Mouse (Mus musculus) stomach, embryonic 15.5 days (tissue): ENCODE results near the gene Klhl28. TPM values are rescaled to one million over a fixed set of nuclear protein-coding genes. Genes with fewer than 3 reads are reported as not detected.

ENCODE experiments used
- ATAC-seq: fragments of 200-750 bp; cut with Nextera tagmentation; 2 replicates; pipeline ENCODE4 v1.8.0; 2017; ENCODE audit warnings: low read depth, moderate number of reproducible peaks, moderate TSS enrichment; ENCODE audit not compliant: insufficient read depth, low FRiP score
- H3K27ac ChIP-seq: fragments of 300-500 bp; sonication (generic); 2 replicates; pipeline ENCODE4 v1.5.1; 2015; ENCODE audit warnings: mild to moderate bottlenecking, inconsistent platforms
- H3K27me3 ChIP-seq: fragments of 300-500 bp; sonication (generic); replicated peaks from 2 replicates; pipeline ENCODE4 v1.6.1; 2015; ENCODE audit warnings: inconsistent platforms
- H3K36me3 ChIP-seq: fragments of 300-500 bp; sonication (generic); 2 replicates; pipeline ENCODE4 v1.6.1; 2015; ENCODE audit warnings: inconsistent platforms
- H3K4me1 ChIP-seq: fragments of 300-500 bp; sonication (generic); 2 replicates; pipeline ENCODE4 v1.6.1; 2015; ENCODE audit warnings: inconsistent platforms
- H3K4me2 ChIP-seq: fragments of 300-500 bp; sonication (generic); 2 replicates; pipeline ENCODE4 v1.6.1; 2015; ENCODE audit warnings: mild to moderate bottlenecking, inconsistent platforms
- H3K4me3 ChIP-seq: fragments of 300-500 bp; sonication (generic); replicated peaks from 2 replicates; pipeline ENCODE4 v1.5.1; 2015; ENCODE audit warnings: inconsistent platforms
- H3K9ac ChIP-seq: fragments of 300-500 bp; sonication (generic); 2 replicates; pipeline ENCODE4 v1.6.1; 2015; ENCODE audit warnings: inconsistent platforms
- H3K9me3 ChIP-seq: fragments of 300-500 bp; sonication (generic); 2 replicates; pipeline ENCODE4 v1.6.1; 2016; ENCODE audit warnings: inconsistent platforms
- WGBS: fragments of 180-500 bp; shearing (Covaris S2); methylation state at CpG from one replicate; pipeline ENCODE4 v1.1.7; 2015; 5-methylcytosine and 5-hydroxymethylcytosine counted together
- polyA plus RNA-seq: library from polyadenylated mRNA; unstranded; fragments of >200 nt; fragmentation: Nextera tagmentation; extraction: Ambion mirVana; gene quantifications from 2 replicates; pipeline ENCODE4 v1.2.1, GENCODE M21; 2015

Klhl28 gene
- polyA plus RNA-seq, result 10.1 and 11.4 TPM in 2 replicates

GRCm38 (mm10) chr12:64965124-64966026 lies at the start of gene Klhl28, which contains the start of gene Togaram1:
Gene Klhl28 (minus strand): TSS chr12:64965534.
Gene Togaram1 (plus strand): TSS chr12:64965804.
- Histone ChIP-seq H3K4me3 (peak within 1 kb of the TSS; percentile 73), H3K9me3 (no peaks in the 10 kb centered on the region), H3K4me1 (peaks cover 2% of the 10 kb centered on the region; the same call in 1 of the 2 replicates), H3K9ac (peak within 1 kb of the TSS; percentile 92), H3K27me3 (no peaks in the 10 kb centered on the region), H3K27ac (peak within 1 kb of the TSS; percentile 89), H3K4me2 (peak within 1 kb of the TSS; percentile 77), H3K36me3 (no peaks in the 10 kb centered on the region)
- ATAC-seq, result peak; percentile 100
- under 1% methylated on average over 45 of the region's 45 CpGs for WGBS

DNA sequence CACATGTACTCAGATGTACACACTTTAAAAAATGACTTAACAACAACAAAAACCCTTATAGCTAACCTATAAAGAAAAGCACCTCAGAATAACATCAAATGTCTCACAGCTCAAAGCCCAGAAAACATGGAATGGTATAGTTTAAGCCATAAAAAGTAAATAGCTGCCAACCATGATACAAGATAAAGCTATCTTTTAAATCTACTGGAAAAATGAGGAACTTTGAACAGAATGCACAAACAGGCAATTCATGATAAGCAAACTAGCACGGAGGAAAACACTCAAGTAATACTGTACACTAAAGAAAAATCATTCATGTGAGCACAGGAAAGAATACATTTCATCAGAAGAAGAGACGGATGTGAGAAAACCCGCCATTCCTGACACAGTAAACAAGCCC lies 42.4 kb upstream of the Klhl28 start:
- no peak overlapping the region for H3K9ac ChIP-seq
- H3K9me3 ChIP-seq, result no peaks in the 10 kb centered on the region
- H3K27ac ChIP-seq, result no peak overlapping the region
- ATAC-seq, result no peak
- H3K4me3 ChIP-seq, result no peak overlapping the region
- no peaks in the 10 kb centered on the region for H3K4me1 ChIP-seq
- H3K4me2 ChIP-seq, result no peak overlapping the region
- H3K27me3 ChIP-seq, result no peaks in the 10 kb centered on the region
- H3K36me3 ChIP-seq, result peaks cover 15% of the 10 kb centered on the region; the same call in 1 of the 2 replicates
- 83% methylated on average over 3 of the region's 3 CpGs for WGBS

GRCm38 (mm10) chr12:64977518-64977917 lies 12.2 kb upstream of the Klhl28 start:
- H3K4me2 ChIP-seq, result no peak overlapping the region
- no peaks in the 10 kb centered on the region for H3K9me3 ChIP-seq
- H3K27ac ChIP-seq, result no peak overlapping the region
- no peaks in the 10 kb centered on the region for H3K4me1 ChIP-seq
- peaks cover 11% of the 10 kb centered on the region; the same call in 1 of the 2 replicates for H3K36me3 ChIP-seq
- no peak overlapping the region for H3K9ac ChIP-seq
- 94% methylated on average over 1 of the region's 1 CpGs for WGBS
- no peak overlapping the region for H3K4me3 ChIP-seq
- no peak for ATAC-seq
- H3K27me3 ChIP-seq, result no peaks in the 10 kb centered on the region

DNA sequence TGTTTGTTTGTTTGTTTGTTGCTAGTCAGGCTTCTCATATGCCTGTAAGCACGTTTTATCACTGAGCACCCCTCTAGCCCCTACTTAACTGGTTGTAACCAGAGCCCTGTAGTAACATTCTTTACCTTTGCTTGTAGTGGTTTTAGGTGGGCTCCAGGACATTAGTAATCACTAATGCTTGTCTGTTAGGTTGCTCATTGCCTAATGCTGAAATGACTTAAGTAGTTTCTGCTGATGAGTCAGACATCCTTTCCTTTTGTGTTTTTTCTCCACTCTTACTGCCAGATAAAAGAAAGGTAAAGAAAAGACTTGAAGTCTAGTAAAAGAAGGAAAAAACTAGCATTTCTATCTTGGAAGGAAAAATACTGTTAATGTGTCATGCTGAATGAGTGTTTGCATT lies 10.9 kb upstream of the Klhl28 start:
- Histone ChIP-seq H3K9me3 (no peaks in the 10 kb centered on the region), H3K27me3 (no peaks in the 10 kb centered on the region), H3K9ac (no peak overlapping the region), H3K4me1 (no peaks in the 10 kb centered on the region), H3K4me2 (no peak overlapping the region), H3K27ac (no peak overlapping the region), H3K4me3 (no peak overlapping the region), H3K36me3 (peaks cover 11% of the 10 kb centered on the region; the same call in 1 of the 2 replicates)
- 57% methylated on average over 1 of the region's 1 CpGs for WGBS
- no peak for ATAC-seq

DNA sequence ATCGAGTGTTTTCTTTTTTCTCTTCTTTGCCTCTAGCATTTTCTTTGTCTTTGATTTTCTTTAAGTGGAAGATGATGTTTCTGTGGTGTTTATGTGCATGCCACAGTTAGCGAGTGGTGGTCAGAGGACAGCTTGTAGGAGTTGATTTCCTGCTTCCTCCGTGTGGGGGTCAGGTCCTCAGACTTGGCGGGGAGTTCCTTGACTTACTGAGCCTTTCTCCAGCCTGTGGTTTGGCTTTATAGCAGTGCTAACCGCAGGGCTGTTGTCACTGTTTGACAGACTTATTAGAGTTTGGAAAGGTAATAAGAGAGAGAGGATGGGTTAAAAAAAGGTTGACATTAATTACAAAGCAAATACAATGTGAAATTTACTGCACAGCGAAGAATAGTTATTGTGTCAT lies 10.2 kb upstream of the Klhl28 start:
- no peak for ATAC-seq
- no peak overlapping the region for H3K4me2 ChIP-seq
- WGBS, result 54% methylated on average over 6 of the region's 6 CpGs
- H3K4me3 ChIP-seq, result no peak overlapping the region
- H3K27ac ChIP-seq, result no peak overlapping the region
- no peaks in the 10 kb centered on the region for H3K4me1 ChIP-seq
- no peaks in the 10 kb centered on the region for H3K9me3 ChIP-seq
- H3K36me3 ChIP-seq, result peaks cover 11% of the 10 kb centered on the region; the same call in 1 of the 2 replicates
- no peaks in the 10 kb centered on the region for H3K27me3 ChIP-seq
- H3K9ac ChIP-seq, result no peak overlapping the region

- Histone ChIP-seq H3K9ac (no peak overlapping the region), H3K9me3 (no peaks in the 10 kb centered on the region), H3K27ac (no peak overlapping the region), H3K4me2 (no peak overlapping the region), H3K4me3 (no peak overlapping the region), H3K4me1 (no peaks in the 10 kb centered on the region), H3K36me3 (no peaks in the 10 kb centered on the region), H3K27me3 (no peaks in the 10 kb centered on the region)
- WGBS, result 59% methylated on average over 6 of the region's 6 CpGs
- no peak for ATAC-seq
Measured at GRCm38 (mm10) chr12:64972063-64972462, 6.7 kb upstream of the Klhl28 start.

- H3K27ac ChIP-seq, result no peak overlapping the region
- no peak overlapping the region for H3K4me3 ChIP-seq
- H3K9me3 ChIP-seq, result no peaks in the 10 kb centered on the region
- H3K4me2 ChIP-seq, result no peak overlapping the region
- no peak for ATAC-seq
- no peaks in the 10 kb centered on the region for H3K36me3 ChIP-seq
- no peaks in the 10 kb centered on the region for H3K27me3 ChIP-seq
- no peaks in the 10 kb centered on the region for H3K4me1 ChIP-seq
- no peak overlapping the region for H3K9ac ChIP-seq
Measured at GRCm38 (mm10) chr12:64971399-64971798, 6.1 kb upstream of the Klhl28 start.

DNA sequence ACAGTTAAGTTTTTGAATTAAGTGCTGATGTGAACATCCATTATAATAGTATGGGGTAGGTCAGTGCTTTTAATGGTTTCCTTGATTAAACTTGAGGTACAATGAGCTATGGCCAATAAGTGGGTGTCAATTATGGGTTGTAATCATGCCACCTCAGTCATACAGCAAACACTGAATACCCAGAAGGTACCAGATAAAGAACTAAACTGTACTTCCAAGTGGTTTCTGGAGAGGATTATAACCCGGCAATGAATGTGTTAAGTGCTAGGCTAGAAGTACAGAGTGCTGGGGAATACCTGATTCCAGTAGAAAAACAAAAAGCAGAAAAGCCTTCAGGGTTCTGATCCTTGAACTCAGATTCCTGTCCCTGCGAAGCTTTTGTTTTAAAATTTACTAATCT lies 2.7 kb upstream of the Klhl28 start:
- no peaks in the 10 kb centered on the region for H3K27me3 ChIP-seq
- no peak overlapping the region for H3K27ac ChIP-seq
- H3K4me2 ChIP-seq, result peak overlapping the region; percentile 68
- no peak overlapping the region for H3K9ac ChIP-seq
- no peak for ATAC-seq
- H3K36me3 ChIP-seq, result no peaks in the 10 kb centered on the region
- H3K4me1 ChIP-seq, result peaks cover 2% of the 10 kb centered on the region; the same call in 1 of the 2 replicates
- H3K9me3 ChIP-seq, result no peaks in the 10 kb centered on the region
- WGBS, result 4% methylated on average over 2 of the region's 2 CpGs
- H3K4me3 ChIP-seq, result peak overlapping the region; percentile 73

DNA sequence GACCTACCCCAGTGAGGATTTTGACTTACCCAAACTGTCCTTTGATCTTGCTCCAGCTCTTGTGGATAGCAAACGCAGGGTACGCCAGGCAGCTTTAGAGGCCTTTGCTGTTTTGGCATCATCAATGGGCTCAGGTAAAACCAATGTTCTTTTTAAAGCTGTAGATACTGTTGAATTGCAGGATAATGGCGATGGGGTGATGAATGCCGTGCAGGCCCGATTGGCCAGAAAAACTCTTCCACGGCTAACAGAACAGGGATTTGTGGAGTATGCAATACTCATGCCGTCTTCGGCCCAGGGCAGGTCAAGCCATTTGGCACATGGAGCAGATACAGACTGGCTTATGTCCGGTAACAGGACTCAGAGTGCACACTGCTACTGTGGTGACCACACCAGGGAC lies 2.1 kb upstream of the Klhl28 start:
- H3K9ac ChIP-seq, result peak overlapping the region; percentile 38; the same call in 1 of the 2 replicates
- WGBS, result under 1% methylated on average over 9 of the region's 9 CpGs

DNA sequence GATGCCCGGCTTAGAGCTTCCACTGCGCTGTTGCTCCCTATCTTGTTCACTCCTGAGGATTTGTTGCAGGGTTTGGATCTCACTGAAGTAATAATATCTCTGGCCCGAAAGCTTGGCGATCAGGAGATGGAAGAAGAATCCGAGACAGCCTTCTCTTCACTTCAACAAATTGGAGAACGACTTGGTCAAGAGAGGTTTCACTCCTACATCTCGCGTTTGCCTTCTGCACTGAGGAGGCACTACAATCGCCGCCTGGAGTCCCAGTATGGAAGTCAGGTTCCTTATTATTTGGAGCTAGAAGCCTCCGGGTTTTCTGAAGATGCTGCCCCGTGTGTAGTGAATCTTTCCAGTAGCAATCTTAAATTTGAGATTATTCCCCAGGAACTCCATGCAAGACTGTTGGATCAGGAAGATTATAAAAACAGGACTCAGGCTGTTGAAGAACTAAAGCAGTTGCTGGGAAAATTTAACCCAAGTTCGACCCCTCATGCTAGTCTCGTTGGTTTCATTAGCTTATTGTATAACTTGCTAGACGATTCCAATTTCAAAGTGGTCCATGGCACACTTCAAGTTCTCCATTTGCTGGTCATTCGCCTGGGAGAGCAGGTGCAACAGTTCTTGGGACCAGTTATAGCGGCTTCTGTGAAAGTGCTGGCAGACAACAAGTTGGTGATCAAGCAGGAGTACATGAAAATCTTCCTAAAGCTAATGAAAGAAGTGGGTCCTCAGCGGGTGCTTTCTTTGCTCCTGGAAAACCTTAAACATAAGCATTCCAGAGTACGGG lies 1.5 kb upstream of the Klhl28 start:
- H3K4me2 ChIP-seq, result peak overlapping the region; percentile 68
- no peak for ATAC-seq
- no peaks in the 10 kb centered on the region for H3K9me3 ChIP-seq
- H3K4me1 ChIP-seq, result peaks cover 2% of the 10 kb centered on the region; the same call in 1 of the 2 replicates
- H3K27me3 ChIP-seq, result no peaks in the 10 kb centered on the region
- peak overlapping the region; percentile 89; the same call in 1 of the 2 replicates for H3K27ac ChIP-seq
- 3% methylated on average over 19 of the region's 19 CpGs for WGBS
- H3K9ac ChIP-seq, result peak overlapping the region; percentile 92
- H3K36me3 ChIP-seq, result no peaks in the 10 kb centered on the region
- peak overlapping the region; percentile 73 for H3K4me3 ChIP-seq

More for the DNA sequence above, 2.1 kb upstream of the Klhl28 start:
- H3K36me3 ChIP-seq, result no peaks in the 10 kb centered on the region
- H3K4me3 ChIP-seq, result peak overlapping the region; percentile 73
- ATAC-seq, result no peak
- no peak overlapping the region for H3K27ac ChIP-seq
- no peaks in the 10 kb centered on the region for H3K27me3 ChIP-seq
- H3K9me3 ChIP-seq, result no peaks in the 10 kb centered on the region
- peaks cover 2% of the 10 kb centered on the region; the same call in 1 of the 2 replicates for H3K4me1 ChIP-seq
- peak overlapping the region; percentile 68 for H3K4me2 ChIP-seq

DNA sequence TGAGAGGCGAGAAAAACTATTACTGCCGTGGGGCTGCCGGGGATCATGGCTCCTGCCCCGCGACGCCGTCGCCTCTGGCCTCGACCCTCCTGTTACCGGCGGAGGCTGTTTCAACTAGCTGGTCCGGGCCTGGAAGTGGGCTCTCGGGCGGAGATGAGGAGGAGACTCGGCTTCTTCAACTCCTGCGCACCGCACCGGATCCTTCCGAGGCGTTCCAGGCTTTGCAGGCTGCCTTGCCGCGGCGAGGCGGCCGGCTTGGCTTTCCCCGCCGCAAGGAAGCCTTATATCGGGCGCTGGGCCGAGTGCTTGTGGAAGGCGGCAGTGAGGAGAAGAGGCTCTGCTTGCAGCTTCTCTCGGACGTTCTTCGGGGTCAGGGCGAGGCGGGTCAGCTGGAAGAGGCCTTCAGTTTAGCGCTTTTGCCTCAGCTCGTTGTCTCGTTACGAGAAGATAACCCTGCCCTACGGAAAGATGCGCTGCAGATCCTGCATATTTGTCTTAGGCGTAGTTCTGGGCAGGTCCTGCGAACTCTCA lies 832 bp upstream of the Klhl28 start:
- Histone ChIP-seq H3K36me3 (no peaks in the 10 kb centered on the region), H3K9ac (peak overlapping the region; percentile 92), H3K9me3 (no peaks in the 10 kb centered on the region), H3K27me3 (no peaks in the 10 kb centered on the region), H3K4me3 (peak overlapping the region; percentile 73), H3K27ac (peak overlapping the region; percentile 89), H3K4me1 (peaks cover 2% of the 10 kb centered on the region; the same call in 1 of the 2 replicates), H3K4me2 (peak overlapping the region; percentile 68)
- WGBS, result under 1% methylated on average over 44 of the region's 44 CpGs
- ATAC-seq, result peak; percentile 4; the same call in 1 of the 2 replicates
